Mouse (Mus musculus) brain, embryonic 14.5 days (tissue): ENCODE data around the gene Hnrnpdl.

ENCODE experiments used
- CTCF ChIP-seq: fragments of 200-500 bp; IDR thresholded peaks from 2 replicates; pipeline ENCODE4 v1.5.1; 2012; ENCODE audit warnings: inconsistent platforms, mild to moderate bottlenecking, moderate library complexity, borderline replicate concordance; ENCODE audit not compliant: insufficient read depth, insufficient read length; ENCODE audit errors: extremely low read depth
- POLR2A ChIP-seq: fragments of 200-500 bp; IDR thresholded peaks from 2 replicates; pipeline ENCODE4 v1.6.1; 2012; ENCODE audit warnings: mild to moderate bottlenecking, inconsistent platforms, borderline replicate concordance; ENCODE audit not compliant: poor library complexity, insufficient read depth, insufficient read length, severe bottlenecking; ENCODE audit errors: extremely low read depth

- TF ChIP-seq CTCF = no peak
- TF ChIP-seq POLR2A = no peak
Measured at GRCm38 (mm10) chr5:100000048-100000447, 39.4 kb downstream of the Hnrnpdl start.
